Mouse (Mus musculus) B cell, adult (primary cell): ENCODE data around the gene Fev. TPM values are rescaled to one million over a fixed set of nuclear protein-coding genes. Genes with fewer than 3 reads are reported as not detected.

Experiments used
- total RNA-seq: library from RNA; stranded (reverse); gene quantifications from 4 replicates; pipeline ENCODE4 v1.2.4, GENCODE M21; 2023; ENCODE audit not compliant: inconsistent age

The Fev gene
- total RNA-seq: not detected in 4 replicates

GRCm38 (mm10) chr1:74885369-74886042 is at the start of gene Fev:
Gene Fev, minus strand, starts transcription at chr1:74885419.

GRCm38 (mm10) chr1:74893134-74893855 is 8.1 kb upstream of the Fev start, which contains the start of gene Cryba2:
Gene Cryba2, minus strand, starts transcription at chr1:74893143.

GRCm38 (mm10) chr1:74854306-74855056 is 30.7 kb downstream of the Fev start, which contains the start of gene Cdk5r2:
Gene Cdk5r2, plus strand, starts transcription at chr1:74854934.

Other genes starting within 250 kb of the Fev start
- gene Ttll4, start 223.7 kb downstream of the Fev start, total RNA-seq: 43.9 to 51.5 TPM (median 45.4 TPM) in 4 replicates
- gene Cyp27a1, start 171.8 kb downstream of the Fev start, total RNA-seq: 11.3 to 15.0 TPM (median 12.6 TPM) in 4 replicates
- gene Prkag3, start 136.2 kb downstream of the Fev start, total RNA-seq: 0.29 TPM in 1 of 4 replicates, not detected in the others
- 0.48 TPM in 1 of 4 replicates, not detected in the others for gene Wnt6, start 113.5 kb downstream of the Fev start, total RNA-seq
- 1.8 to 4.4 TPM (median 2.2 TPM) in 4 replicates for gene Wnt10a, start 93.9 kb downstream of the Fev start, total RNA-seq
- gene Cdk5r2, start 30.5 kb downstream of the Fev start, total RNA-seq: not detected in 4 replicates
- gene Cryba2, start 7.7 kb upstream of the Fev start, total RNA-seq: not detected in 4 replicates
- not detected in 4 replicates for gene Cfap65, start 50.2 kb upstream of the Fev start, total RNA-seq
- 0.32 to 0.60 TPM (median 0.48 TPM) in 3 of 4 replicates, not detected in the other for gene Ihh, start 66.3 kb upstream of the Fev start, total RNA-seq
- gene Nhej1, start 239.8 kb upstream of the Fev start, total RNA-seq: 3.5 to 6.7 TPM (median 5.0 TPM) in 4 replicates
- gene Slc23a3, start 248.5 kb upstream of the Fev start, total RNA-seq: 0.93 to 1.8 TPM (median 1.3 TPM) in 4 replicates